Mouse (Mus musculus): ENCODE results near the gene Plekhs1.

DNA sequence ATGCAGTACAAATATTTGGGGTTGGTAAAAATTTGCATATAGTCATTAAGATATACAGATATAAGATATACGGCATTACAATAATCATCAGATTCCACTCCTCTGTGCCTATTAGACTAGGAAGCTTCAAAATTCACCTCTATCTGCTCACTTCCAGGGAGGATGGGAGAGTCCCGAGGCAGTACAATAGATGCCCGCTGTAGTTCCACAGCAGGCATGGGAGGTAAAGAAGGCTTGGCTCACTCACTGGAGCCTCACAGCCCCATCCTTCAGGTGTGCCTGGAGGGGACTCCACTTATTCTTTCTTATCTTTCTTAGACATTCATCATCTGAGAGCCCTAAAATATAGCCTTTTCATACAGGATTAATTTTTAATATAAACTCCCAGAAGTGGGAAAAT, 72.9 kb downstream of the Plekhs1 start:
- TF ChIP-seq CTCF (IDR thresholded peaks at IDR 0.05; ENCODE audit: borderline replicate concordance, extremely low read depth, insufficient read depth, insufficient read length) = no peak
- no peak for TF ChIP-seq POLR2A (IDR thresholded peaks at IDR 0.05; ENCODE audit: borderline replicate concordance, extremely low read depth, insufficient read depth, insufficient read length, poor library complexity, severe bottlenecking)
